Mouse (Mus musculus): ENCODE measurements around the gene Inppl1. TPM values are rescaled to one million over a fixed set of nuclear protein-coding genes. Genes with fewer than 3 reads are reported as not detected.
A peak's percentile ranks its signal among the peaks of the same experiment; 100 is the strongest.

Inppl1 gene
- polyA plus RNA-seq (2015; fragmentation: Nextera tagmentation; extraction: Ambion mirVana) = 54.7 and 61.7 TPM in 2 replicates

- H3K27ac ChIP-seq = peak within 1 kb of the TSS; percentile 98
- H3K27me3 ChIP-seq = no peaks in the 10 kb centered on the region
- no peaks in the 10 kb centered on the region for H3K9me3 ChIP-seq
- peaks cover 10% of the 10 kb centered on the region; the same call in 1 of the 2 replicates for H3K36me3 ChIP-seq
- H3K9ac ChIP-seq = peak within 1 kb of the TSS; percentile 92
- peak within 1 kb of the TSS; percentile 82 for H3K4me3 ChIP-seq
- under 1% methylated on average over 64 of the region's 64 CpGs for WGBS
- peak; percentile 90 for ATAC-seq (ENCODE audit: borderline replicate concordance, extremely low read depth, low FRiP score, low TSS enrichment)
- H3K4me2 ChIP-seq = peak within 1 kb of the TSS; percentile 73
- H3K4me1 ChIP-seq = peaks cover 31% of the 10 kb centered on the region
Measured at GRCm38 (mm10) chr7:101837606-101838471, at the start of gene Inppl1. Inppl1 (minus strand) TSS chr7:101838229.

DNA sequence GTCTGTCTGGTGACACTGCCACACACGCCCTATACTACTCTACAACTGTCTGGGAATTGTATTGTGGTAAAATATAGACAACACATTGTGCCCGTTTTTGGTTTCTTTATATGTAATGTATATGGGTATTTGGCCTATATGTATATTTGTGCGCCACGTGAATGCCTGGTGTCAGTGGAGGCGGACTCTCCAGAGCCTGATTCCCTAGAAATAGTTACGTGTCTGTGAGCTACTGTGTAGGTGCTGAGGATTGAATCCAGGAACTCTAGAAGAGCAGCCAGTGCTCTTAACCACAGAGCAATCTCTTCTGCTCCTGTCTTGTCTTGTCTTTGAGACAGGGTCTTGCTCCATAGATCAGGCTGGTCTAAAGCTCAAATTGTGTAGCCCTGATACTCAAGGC is 48.2 kb upstream of the Inppl1 start:
- H3K27me3 ChIP-seq = no peaks in the 10 kb centered on the region
- no peaks in the 10 kb centered on the region for H3K4me1 ChIP-seq
- H3K27ac ChIP-seq = no peak overlapping the region
- no peak overlapping the region for H3K9ac ChIP-seq
- no peak overlapping the region for H3K4me3 ChIP-seq
- no peak overlapping the region for H3K4me2 ChIP-seq
- H3K36me3 ChIP-seq = no peaks in the 10 kb centered on the region
- ATAC-seq (ENCODE audit: borderline replicate concordance, extremely low read depth, low FRiP score, low TSS enrichment) = no peak
- no peaks in the 10 kb centered on the region for H3K9me3 ChIP-seq
- WGBS = 81% methylated on average over 6 of the region's 6 CpGs

- Histone ChIP-seq H3K27ac (no peak overlapping the region), H3K4me1 (no peaks in the 10 kb centered on the region), H3K9ac (no peak overlapping the region), H3K9me3 (no peaks in the 10 kb centered on the region), H3K4me3 (no peak overlapping the region), H3K36me3 (no peaks in the 10 kb centered on the region), H3K4me2 (no peak overlapping the region), H3K27me3 (no peaks in the 10 kb centered on the region)
- no peak for ATAC-seq (ENCODE audit: borderline replicate concordance, extremely low read depth, low FRiP score, low TSS enrichment)
- WGBS = 93% methylated on average over 4 of the region's 4 CpGs
Measured at GRCm38 (mm10) chr7:101884160-101884559, 46.1 kb upstream of the Inppl1 start.

DNA sequence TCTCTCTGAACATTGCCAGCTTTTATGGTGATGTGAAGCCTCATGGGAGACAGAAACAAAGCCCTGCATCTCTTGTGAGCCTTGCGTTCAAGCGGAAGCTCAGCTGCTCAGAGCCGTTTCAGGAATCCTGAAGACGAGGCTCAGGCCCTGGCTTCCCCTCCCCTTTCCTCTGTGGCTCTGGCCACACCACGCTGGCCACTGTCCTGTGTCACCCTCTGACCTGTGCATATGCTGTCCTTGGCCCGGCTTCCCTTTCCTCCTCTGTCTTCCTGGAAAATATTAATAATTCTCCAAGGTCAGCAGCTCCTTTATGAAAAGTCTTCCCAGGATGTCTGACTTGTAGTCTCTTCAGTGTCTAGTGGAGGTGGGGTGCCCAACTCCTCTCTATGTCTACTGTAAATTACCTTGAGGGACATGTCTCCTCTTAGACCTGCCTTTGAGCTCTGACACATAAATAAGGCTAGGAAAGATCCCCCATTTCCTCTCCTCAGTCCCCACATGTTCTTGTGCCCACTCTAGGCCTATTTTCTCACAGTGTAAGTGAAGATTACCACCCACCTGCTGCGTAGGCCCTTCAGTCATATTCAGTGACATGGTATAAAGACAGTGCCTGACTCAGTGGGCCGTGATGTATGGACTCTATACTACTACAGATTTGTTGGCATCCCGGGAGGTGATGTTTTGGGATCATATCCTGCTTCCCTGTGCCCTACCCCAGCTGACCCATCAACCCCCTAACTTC is 44.6 kb upstream of the Inppl1 start:
- H3K36me3 ChIP-seq = no peaks in the 10 kb centered on the region
- H3K27me3 ChIP-seq = no peaks in the 10 kb centered on the region
- no peak overlapping the region for H3K9ac ChIP-seq
- no peak for ATAC-seq (ENCODE audit: borderline replicate concordance, extremely low read depth, low FRiP score, low TSS enrichment)
- H3K4me2 ChIP-seq = no peak overlapping the region
- no peaks in the 10 kb centered on the region for H3K9me3 ChIP-seq
- H3K4me1 ChIP-seq = no peaks in the 10 kb centered on the region
- WGBS = 66% methylated on average over 9 of the region's 9 CpGs
- H3K4me3 ChIP-seq = no peak overlapping the region
- H3K27ac ChIP-seq = no peak overlapping the region

DNA sequence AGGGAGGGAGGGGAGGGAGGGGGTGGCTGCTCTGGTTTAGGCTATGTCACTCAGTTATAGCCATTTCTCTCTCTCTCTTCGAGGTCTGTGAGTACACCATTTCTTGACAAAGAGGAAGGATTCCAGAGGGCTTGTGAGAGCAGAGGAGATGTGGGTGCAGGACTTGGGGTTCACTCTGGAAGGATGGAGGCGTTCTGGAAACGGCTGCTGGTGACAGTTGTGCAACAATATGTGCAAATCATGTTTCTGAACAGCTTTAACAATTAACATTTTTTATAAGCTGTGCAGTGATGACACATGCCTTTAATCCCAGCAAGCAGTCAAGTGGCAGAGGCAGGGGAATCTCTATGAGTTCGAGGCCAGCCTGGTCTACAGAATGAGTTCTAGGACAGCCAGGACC is 42.8 kb upstream of the Inppl1 start:
- H3K4me1 ChIP-seq = no peaks in the 10 kb centered on the region
- WGBS = 62% methylated on average over 4 of the region's 4 CpGs
- no peaks in the 10 kb centered on the region for H3K27me3 ChIP-seq
- no peak overlapping the region for H3K9ac ChIP-seq
- ATAC-seq (ENCODE audit: borderline replicate concordance, extremely low read depth, low FRiP score, low TSS enrichment) = no peak
- no peak overlapping the region for H3K4me2 ChIP-seq
- no peak overlapping the region for H3K4me3 ChIP-seq
- no peaks in the 10 kb centered on the region for H3K36me3 ChIP-seq
- no peaks in the 10 kb centered on the region for H3K9me3 ChIP-seq
- H3K27ac ChIP-seq = no peak overlapping the region

DNA sequence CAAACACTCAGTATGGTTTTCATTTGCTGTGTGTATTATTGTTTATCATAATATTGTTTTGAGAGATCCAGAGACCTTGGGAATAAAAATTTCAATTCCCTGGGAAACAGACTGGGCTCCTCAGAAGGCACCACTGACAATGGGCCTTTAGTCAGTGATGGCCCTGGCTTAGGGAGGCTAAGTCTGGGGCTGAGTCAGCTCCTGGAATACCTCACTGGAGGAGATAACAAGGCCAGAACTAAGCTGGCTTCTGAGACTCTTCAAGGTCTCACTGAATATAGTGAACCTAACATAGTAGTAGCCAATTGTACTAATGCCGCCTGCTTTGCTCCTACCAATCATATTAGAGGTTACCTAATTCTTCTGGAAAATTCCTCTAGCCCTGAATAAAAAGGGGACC is 37.9 kb upstream of the Inppl1 start:
- Histone ChIP-seq H3K27ac (no peak overlapping the region), H3K27me3 (no peaks in the 10 kb centered on the region), H3K36me3 (no peaks in the 10 kb centered on the region), H3K4me3 (no peak overlapping the region), H3K4me2 (no peak overlapping the region), H3K4me1 (no peaks in the 10 kb centered on the region), H3K9me3 (no peaks in the 10 kb centered on the region), H3K9ac (no peak overlapping the region)
- 89% methylated on average over 1 of the region's 1 CpGs for WGBS
- ATAC-seq (ENCODE audit: borderline replicate concordance, extremely low read depth, low FRiP score, low TSS enrichment) = no peak

- H3K4me2 ChIP-seq = no peak overlapping the region
- WGBS = 51% methylated on average over 3 of the region's 3 CpGs
- H3K27ac ChIP-seq = no peak overlapping the region
- H3K9me3 ChIP-seq = no peaks in the 10 kb centered on the region
- no peak overlapping the region for H3K4me3 ChIP-seq
- ATAC-seq (ENCODE audit: borderline replicate concordance, extremely low read depth, low FRiP score, low TSS enrichment) = no peak
- no peaks in the 10 kb centered on the region for H3K4me1 ChIP-seq
- no peak overlapping the region for H3K9ac ChIP-seq
- H3K27me3 ChIP-seq = no peaks in the 10 kb centered on the region
- no peaks in the 10 kb centered on the region for H3K36me3 ChIP-seq
Measured at GRCm38 (mm10) chr7:101871296-101871695, 33.3 kb upstream of the Inppl1 start.

GRCm38 (mm10) chr7:101870629-101871028 is 32.6 kb upstream of the Inppl1 start, which contains the start of gene Folr1:
Folr1 (minus strand) TSS chr7:101870788.
- Histone ChIP-seq H3K4me2 (no peak within 1 kb of the TSS), H3K27me3 (no peaks in the 10 kb centered on the region), H3K9me3 (no peaks in the 10 kb centered on the region), H3K4me3 (no peak within 1 kb of the TSS), H3K36me3 (no peaks in the 10 kb centered on the region), H3K4me1 (no peaks in the 10 kb centered on the region), H3K9ac (no peak within 1 kb of the TSS), H3K27ac (no peak within 1 kb of the TSS)
- whole genome bisulfite sequencing = 66% methylated on average over 2 of the region's 2 CpGs
- no peak for ATAC-seq (ENCODE audit: borderline replicate concordance, extremely low read depth, low FRiP score, low TSS enrichment)

DNA sequence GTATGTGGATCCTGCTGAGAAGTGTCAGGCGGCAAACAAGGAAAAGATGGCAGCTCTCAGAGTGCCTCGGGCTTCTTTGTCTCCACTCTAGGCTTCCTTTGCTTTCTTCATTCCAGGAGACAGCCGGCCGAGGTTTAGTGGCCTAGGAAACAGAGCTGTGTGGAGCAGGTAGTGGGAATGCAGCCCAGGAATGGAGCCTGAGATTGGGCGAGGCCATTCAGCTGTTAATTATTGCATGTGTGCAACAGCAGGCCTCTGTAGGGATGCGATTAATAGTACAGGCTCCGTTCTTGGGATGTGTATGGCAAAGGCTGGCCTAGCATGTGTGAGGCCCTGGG is 31.1 kb upstream of the Inppl1 start:
- H3K4me2 ChIP-seq = no peak overlapping the region
- ATAC-seq (ENCODE audit: borderline replicate concordance, extremely low read depth, low FRiP score, low TSS enrichment) = no peak

DNA sequence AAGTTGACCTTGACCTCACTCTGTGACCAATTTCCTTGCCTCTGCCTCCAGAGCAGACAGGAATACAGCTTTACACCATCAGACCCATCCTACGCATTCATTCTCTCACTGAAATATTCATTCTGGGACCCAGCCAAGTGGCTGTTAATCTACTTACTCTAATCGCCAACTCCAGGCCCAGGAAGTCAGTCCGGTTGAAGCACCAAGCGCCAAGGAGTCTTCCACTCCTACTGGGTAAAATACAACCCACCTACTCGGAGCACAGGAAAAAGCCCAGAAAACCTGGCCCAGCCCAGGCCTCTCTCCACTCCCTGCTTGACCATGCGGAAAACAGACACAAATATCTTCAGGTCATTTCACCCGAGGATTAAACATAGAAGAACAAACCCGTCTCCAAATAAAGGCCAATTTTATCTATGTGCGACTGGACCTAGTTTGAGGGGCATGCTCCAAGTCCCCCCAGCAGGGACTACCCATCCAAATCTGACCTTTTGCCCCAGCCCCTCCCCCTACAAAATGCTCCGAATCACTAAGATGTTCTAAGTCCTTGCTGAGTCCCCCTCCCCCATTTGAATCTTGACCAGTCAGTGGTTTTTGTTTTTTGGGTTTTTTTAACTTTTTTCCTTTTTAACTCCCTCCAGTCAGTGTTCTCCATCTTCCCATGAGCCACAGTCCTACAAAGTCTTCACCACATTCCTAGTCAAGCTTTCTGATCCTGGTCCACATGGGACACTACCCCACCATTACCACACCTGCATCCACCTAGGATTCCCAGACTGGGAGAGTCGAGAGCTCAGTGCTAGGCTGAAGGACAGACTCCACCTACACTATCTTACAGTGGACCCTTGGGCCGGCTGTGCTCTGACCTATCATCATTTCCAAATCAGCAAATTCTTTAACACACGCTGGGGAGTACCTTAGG is 30.5 kb upstream of the Inppl1 start:
- no peak overlapping the region for H3K9ac ChIP-seq
- no peak overlapping the region for H3K27ac ChIP-seq
- no peaks in the 10 kb centered on the region for H3K9me3 ChIP-seq
- H3K4me1 ChIP-seq = no peaks in the 10 kb centered on the region
- WGBS = 61% methylated on average over 13 of the region's 13 CpGs
- no peak overlapping the region for H3K4me3 ChIP-seq
- H3K36me3 ChIP-seq = no peaks in the 10 kb centered on the region
- no peaks in the 10 kb centered on the region for H3K27me3 ChIP-seq
- no peak overlapping the region for H3K4me2 ChIP-seq
- ATAC-seq (ENCODE audit: borderline replicate concordance, extremely low read depth, low FRiP score, low TSS enrichment) = no peak

More for the DNA sequence above, 31.1 kb upstream of the Inppl1 start:
- no peaks in the 10 kb centered on the region for H3K36me3 ChIP-seq
- H3K4me3 ChIP-seq = no peak overlapping the region
- WGBS = 70% methylated on average over 7 of the region's 7 CpGs
- no peaks in the 10 kb centered on the region for H3K27me3 ChIP-seq
- H3K27ac ChIP-seq = no peak overlapping the region
- no peak overlapping the region for H3K9ac ChIP-seq
- no peaks in the 10 kb centered on the region for H3K4me1 ChIP-seq
- H3K9me3 ChIP-seq = no peaks in the 10 kb centered on the region

GRCm38 (mm10) chr7:101867482-101867881 is 29.5 kb upstream of the Inppl1 start:
- no peaks in the 10 kb centered on the region for H3K9me3 ChIP-seq
- H3K9ac ChIP-seq = no peak overlapping the region
- H3K4me1 ChIP-seq = no peaks in the 10 kb centered on the region
- no peaks in the 10 kb centered on the region for H3K27me3 ChIP-seq
- H3K36me3 ChIP-seq = no peaks in the 10 kb centered on the region
- H3K4me2 ChIP-seq = no peak overlapping the region
- no peak overlapping the region for H3K27ac ChIP-seq
- WGBS = 87% methylated on average over 4 of the region's 4 CpGs
- no peak for ATAC-seq (ENCODE audit: borderline replicate concordance, extremely low read depth, low FRiP score, low TSS enrichment)
- H3K4me3 ChIP-seq = no peak overlapping the region
